Mouse (Mus musculus): ENCODE results near the gene Samm50. TPM values are rescaled to one million over a fixed set of nuclear protein-coding genes. Genes with fewer than 3 reads are reported as not detected.

The Samm50 gene
- polyA plus RNA-seq, 1 experiment from 2014 or later: 112 TPM

GRCm38 (mm10) chr15:84247309-84247708 lies 55.3 kb downstream of the Samm50 start:
- Histone ChIP-seq H3K9ac (no peak overlapping the region), H3K9me3 (replicated peaks) (peaks cover 7% of the 10 kb centered on the region), H3K36me3 (peaks cover 6% of the 10 kb centered on the region; the same call in 1 of the 2 replicates), H3K4me1 (no peaks in the 10 kb centered on the region; the same call in 1 of the 2 replicates), H3K27ac (no peak overlapping the region), H3K4me3 (no peak overlapping the region), H3K27me3 (replicated peaks) (no peaks in the 10 kb centered on the region), H3K4me2 (no peak overlapping the region)
- WGBS (ENCODE audit: insufficient replicate concordance): 89% methylated on average over 3 of the region's 3 CpGs
- no peak for ATAC-seq

DNA sequence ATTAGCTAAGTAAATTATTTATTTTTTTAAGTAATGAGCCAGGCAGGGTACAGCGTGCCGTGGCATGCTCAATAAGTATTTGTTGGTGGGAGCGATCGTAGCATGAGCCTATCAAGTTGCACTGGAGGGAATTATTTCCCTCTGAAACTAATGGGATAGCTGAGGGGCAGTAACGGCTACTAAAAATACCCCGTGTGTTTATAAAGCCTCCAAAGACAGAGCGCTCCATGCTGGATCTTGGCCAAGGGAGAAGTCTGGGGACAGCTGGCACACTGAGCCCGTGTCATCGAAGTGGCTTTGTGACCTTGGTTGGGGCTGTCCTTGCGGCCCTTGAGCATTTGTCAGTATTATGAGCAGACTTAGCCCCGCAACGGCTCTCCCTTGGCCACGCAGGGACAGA lies 59.2 kb downstream of the Samm50 start:
- Histone ChIP-seq H3K4me3 (no peak overlapping the region), H3K36me3 (peaks cover 6% of the 10 kb centered on the region; the same call in 1 of the 2 replicates), H3K27me3 (replicated peaks) (no peaks in the 10 kb centered on the region), H3K9me3 (replicated peaks) (peaks cover 7% of the 10 kb centered on the region), H3K27ac (no peak overlapping the region), H3K4me1 (peaks cover 18% of the 10 kb centered on the region), H3K4me2 (no peak overlapping the region), H3K9ac (no peak overlapping the region)
- WGBS (ENCODE audit: insufficient replicate concordance): 79% methylated on average over 13 of the region's 13 CpGs
- ATAC-seq: no peak

GRCm38 (mm10) chr15:84252645-84253044 lies 60.6 kb downstream of the Samm50 start:
- Histone ChIP-seq H3K9me3 (replicated peaks) (no peaks in the 10 kb centered on the region), H3K27me3 (replicated peaks) (no peaks in the 10 kb centered on the region), H3K4me2 (no peak overlapping the region), H3K4me1 (peaks cover 32% of the 10 kb centered on the region), H3K4me3 (no peak overlapping the region), H3K36me3 (no peaks in the 10 kb centered on the region), H3K9ac (no peak overlapping the region), H3K27ac (no peak overlapping the region)
- 77% methylated on average over 7 of the region's 7 CpGs for WGBS (ENCODE audit: insufficient replicate concordance)
- no peak for ATAC-seq

DNA sequence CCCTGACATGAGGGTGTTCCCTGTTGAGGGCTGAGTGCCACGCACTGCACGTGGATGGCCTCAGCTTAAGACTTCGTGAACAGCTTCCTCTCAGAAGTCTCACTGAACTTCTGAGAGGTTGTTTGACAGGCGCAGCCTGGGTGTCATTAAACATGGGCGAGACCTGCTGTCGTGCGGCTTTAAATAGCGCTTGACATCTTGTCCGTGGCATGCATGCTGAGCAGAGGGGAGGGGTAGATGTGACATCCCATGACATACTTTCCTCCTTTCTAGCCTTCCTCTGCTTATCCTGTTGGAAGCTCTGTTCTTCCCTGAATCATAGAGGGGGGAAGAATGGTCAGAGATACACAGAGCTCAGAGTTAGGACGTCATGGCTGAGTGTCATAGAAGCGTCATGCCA lies 61.7 kb downstream of the Samm50 start:
- Histone ChIP-seq H3K4me1 (peaks cover 32% of the 10 kb centered on the region), H3K9ac (no peak overlapping the region), H3K9me3 (replicated peaks) (no peaks in the 10 kb centered on the region), H3K4me2 (no peak overlapping the region), H3K27me3 (replicated peaks) (no peaks in the 10 kb centered on the region), H3K36me3 (no peaks in the 10 kb centered on the region), H3K27ac (no peak overlapping the region), H3K4me3 (no peak overlapping the region)
- 66% methylated on average over 11 of the region's 11 CpGs for WGBS (ENCODE audit: insufficient replicate concordance)
- ATAC-seq: no peak

GRCm38 (mm10) chr15:84254387-84254786 lies 62.3 kb downstream of the Samm50 start:
- H3K9me3 ChIP-seq (replicated peaks): no peaks in the 10 kb centered on the region
- peaks cover 1% of the 10 kb centered on the region; the same call in 1 of the 2 replicates for H3K27me3 ChIP-seq (replicated peaks)
- no peaks in the 10 kb centered on the region for H3K36me3 ChIP-seq
- peaks cover 37% of the 10 kb centered on the region for H3K4me1 ChIP-seq
- no peak overlapping the region for H3K9ac ChIP-seq
- no peak overlapping the region for H3K27ac ChIP-seq
- no peak for ATAC-seq
- no peak overlapping the region for H3K4me2 ChIP-seq
- 67% methylated on average over 8 of the region's 8 CpGs for whole genome bisulfite sequencing (ENCODE audit: insufficient replicate concordance)
- H3K4me3 ChIP-seq: no peak overlapping the region

DNA sequence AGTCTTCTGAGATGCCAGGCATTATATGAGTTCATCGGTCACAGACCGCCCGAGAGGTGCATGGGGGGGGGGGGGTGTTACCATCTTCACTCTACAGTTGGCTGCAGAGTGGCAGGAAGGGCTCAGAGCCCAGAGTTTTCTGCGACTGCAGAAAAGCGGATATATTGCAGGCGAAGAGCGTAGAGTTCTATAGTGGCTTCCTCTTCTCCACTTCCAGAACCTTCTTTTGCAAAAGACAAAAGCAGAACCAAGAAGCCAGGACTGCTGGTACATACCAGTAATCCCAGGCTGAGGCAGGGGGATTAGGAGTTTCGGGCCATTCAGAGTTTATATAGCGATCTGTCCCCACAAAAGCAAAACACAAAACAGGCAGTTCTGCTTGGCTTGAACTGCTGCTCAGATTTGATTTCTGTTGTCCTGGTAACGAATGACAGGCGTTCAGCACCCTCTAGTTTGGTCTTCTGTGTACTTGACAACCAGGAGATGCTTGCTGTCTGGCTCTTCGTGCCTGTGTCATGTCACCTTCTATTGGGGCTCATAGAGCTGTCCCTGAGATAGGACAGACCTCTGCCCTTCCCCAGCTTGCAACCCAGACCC lies 64.3 kb downstream of the Samm50 start:
- 63% methylated on average over 12 of the region's 12 CpGs for WGBS (ENCODE audit: insufficient replicate concordance)
- H3K27me3 ChIP-seq (replicated peaks): peaks cover 4% of the 10 kb centered on the region; the same call in 1 of the 2 replicates
- peaks cover 44% of the 10 kb centered on the region for H3K4me1 ChIP-seq
- H3K4me2 ChIP-seq: peak overlapping the region; percentile 8
- no peak overlapping the region for H3K9ac ChIP-seq
- no peaks in the 10 kb centered on the region for H3K36me3 ChIP-seq
- ATAC-seq: peak; percentile 21; the same call in 1 of the 2 replicates
- peak overlapping the region; percentile 15; the same call in 1 of the 2 replicates for H3K27ac ChIP-seq
- H3K4me3 ChIP-seq: no peak overlapping the region
- no peaks in the 10 kb centered on the region for H3K9me3 ChIP-seq (replicated peaks)

GRCm38 (mm10) chr15:84256864-84257263 lies 64.8 kb downstream of the Samm50 start:
- no peaks in the 10 kb centered on the region for H3K36me3 ChIP-seq
- H3K4me1 ChIP-seq: peaks cover 44% of the 10 kb centered on the region
- peak; percentile 62 for ATAC-seq
- peak overlapping the region; percentile 15; the same call in 1 of the 2 replicates for H3K27ac ChIP-seq
- H3K9ac ChIP-seq: no peak overlapping the region
- H3K4me2 ChIP-seq: peak overlapping the region; percentile 8
- no peaks in the 10 kb centered on the region for H3K9me3 ChIP-seq (replicated peaks)
- peaks cover 4% of the 10 kb centered on the region; the same call in 1 of the 2 replicates for H3K27me3 ChIP-seq (replicated peaks)
- 31% methylated on average over 5 of the region's 5 CpGs for WGBS (ENCODE audit: insufficient replicate concordance)
- no peak overlapping the region for H3K4me3 ChIP-seq

DNA sequence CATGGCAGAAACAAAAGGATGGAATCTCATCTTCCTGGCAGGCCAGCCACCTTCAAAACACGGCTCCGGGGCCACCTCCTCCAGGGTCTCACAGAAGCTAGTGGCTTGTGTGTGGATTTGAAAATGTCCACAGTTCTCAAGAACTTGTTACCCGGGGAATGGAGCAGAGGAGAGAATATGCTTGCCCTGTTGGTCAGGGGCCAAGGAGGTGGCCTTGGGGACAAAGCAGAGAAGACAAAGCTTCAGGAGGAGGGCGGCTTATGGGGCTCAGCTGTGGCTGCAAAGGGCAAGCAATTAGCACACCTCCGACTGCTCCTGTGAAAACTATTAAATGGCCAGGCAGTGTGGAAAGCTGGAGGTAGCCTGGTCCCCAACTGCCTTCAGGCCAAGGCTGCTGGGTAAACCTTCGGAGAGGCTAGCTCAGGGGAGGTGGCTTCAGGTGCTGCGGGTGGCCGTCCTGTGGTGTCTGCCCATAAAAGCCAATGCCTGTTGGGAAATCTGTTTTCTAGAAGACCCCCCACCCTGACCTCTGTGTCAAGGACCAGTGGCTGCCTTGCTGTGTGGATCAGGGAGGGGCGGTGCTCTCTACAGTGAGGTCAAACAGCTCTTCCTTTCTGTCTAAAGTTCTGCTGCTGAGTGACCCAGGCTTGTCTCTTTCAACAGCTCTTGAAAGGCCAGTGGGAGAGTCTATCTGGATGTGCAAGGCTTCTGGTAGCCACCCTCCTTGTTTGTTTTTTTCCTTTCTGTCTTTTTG lies 66.7 kb downstream of the Samm50 start:
- 76% methylated on average over 9 of the region's 9 CpGs for WGBS (ENCODE audit: insufficient replicate concordance)
- no peak overlapping the region for H3K4me2 ChIP-seq
- H3K27ac ChIP-seq: no peak overlapping the region
- ATAC-seq: no peak
- no peak overlapping the region for H3K9ac ChIP-seq
- no peaks in the 10 kb centered on the region for H3K36me3 ChIP-seq
- no peak overlapping the region for H3K4me3 ChIP-seq
- H3K9me3 ChIP-seq (replicated peaks): no peaks in the 10 kb centered on the region
- H3K4me1 ChIP-seq: peaks cover 48% of the 10 kb centered on the region
- H3K27me3 ChIP-seq (replicated peaks): peaks cover 4% of the 10 kb centered on the region; the same call in 1 of the 2 replicates

- H3K27me3 ChIP-seq (replicated peaks): peaks cover 4% of the 10 kb centered on the region; the same call in 1 of the 2 replicates
- 34% methylated on average over 22 of the region's 22 CpGs for WGBS (ENCODE audit: insufficient replicate concordance)
- H3K9me3 ChIP-seq (replicated peaks): no peaks in the 10 kb centered on the region
- H3K9ac ChIP-seq: no peak overlapping the region
- H3K4me1 ChIP-seq: peaks cover 50% of the 10 kb centered on the region
- H3K36me3 ChIP-seq: no peaks in the 10 kb centered on the region
- no peak for ATAC-seq
- H3K4me2 ChIP-seq: 0 out of 2 replicates have a peak overlapping the region, but pooled peaks have one; percentile 19
- no peak overlapping the region for H3K4me3 ChIP-seq
- no peak overlapping the region for H3K27ac ChIP-seq
These were observed 68.2 kb downstream of the Samm50 start for GRCm38 (mm10) chr15:84260123-84260822.

DNA sequence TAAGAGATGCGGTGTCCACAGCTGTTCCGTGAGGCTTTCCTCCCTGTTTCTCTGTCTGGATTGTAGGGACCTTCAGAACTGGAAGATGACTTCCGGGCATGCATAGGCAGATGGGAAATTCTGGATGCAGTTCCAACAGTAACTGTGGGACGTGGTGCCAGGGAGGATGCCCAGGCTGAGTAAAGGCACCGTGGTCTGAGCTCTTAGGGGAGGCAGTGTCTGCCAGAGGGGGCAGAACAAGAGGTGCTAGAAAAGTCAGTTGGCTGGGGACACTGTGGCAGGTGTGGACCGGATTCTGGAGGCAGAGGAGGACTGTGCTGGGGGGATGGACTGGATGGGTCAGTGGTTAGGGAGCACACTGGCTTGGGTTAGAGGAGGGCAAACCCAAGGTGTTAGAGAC lies 70.6 kb downstream of the Samm50 start:
- peaks cover 30% of the 10 kb centered on the region for H3K4me1 ChIP-seq
- H3K9ac ChIP-seq: no peak overlapping the region
- 84% methylated on average over 6 of the region's 6 CpGs for WGBS (ENCODE audit: insufficient replicate concordance)
- no peak overlapping the region for H3K4me3 ChIP-seq
- H3K27ac ChIP-seq: no peak overlapping the region
- H3K4me2 ChIP-seq: no peak overlapping the region
- no peak for ATAC-seq
- H3K27me3 ChIP-seq (replicated peaks): peaks cover 4% of the 10 kb centered on the region; the same call in 1 of the 2 replicates
- H3K36me3 ChIP-seq: no peaks in the 10 kb centered on the region
- H3K9me3 ChIP-seq (replicated peaks): no peaks in the 10 kb centered on the region

DNA sequence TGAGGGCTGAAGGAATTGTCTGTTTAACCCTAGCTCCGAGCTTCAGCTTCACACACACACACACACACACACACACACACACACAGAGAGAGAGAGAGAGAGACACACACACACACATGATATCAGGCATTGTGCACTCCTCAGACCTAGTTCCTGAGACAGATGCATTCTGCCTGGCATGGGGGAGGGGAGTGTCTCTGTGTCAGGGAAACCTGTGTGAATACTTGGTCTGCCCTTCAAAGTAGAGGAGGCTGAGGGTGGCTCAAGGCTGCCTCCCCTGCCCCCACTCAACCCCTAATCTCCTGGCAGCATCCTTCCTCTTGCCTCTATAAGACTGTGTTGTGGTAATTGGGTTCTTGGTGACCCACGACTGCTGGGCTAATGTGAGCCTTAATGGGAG lies 71.5 kb downstream of the Samm50 start:
- Histone ChIP-seq H3K4me1 (peaks cover 30% of the 10 kb centered on the region), H3K4me2 (no peak overlapping the region), H3K27me3 (replicated peaks) (peaks cover 4% of the 10 kb centered on the region; the same call in 1 of the 2 replicates), H3K36me3 (no peaks in the 10 kb centered on the region), H3K9me3 (replicated peaks) (no peaks in the 10 kb centered on the region), H3K27ac (no peak overlapping the region), H3K9ac (no peak overlapping the region), H3K4me3 (no peak overlapping the region)
- ATAC-seq: peak; percentile 48
- WGBS (ENCODE audit: insufficient replicate concordance): 14% methylated on average over 2 of the region's 2 CpGs

DNA sequence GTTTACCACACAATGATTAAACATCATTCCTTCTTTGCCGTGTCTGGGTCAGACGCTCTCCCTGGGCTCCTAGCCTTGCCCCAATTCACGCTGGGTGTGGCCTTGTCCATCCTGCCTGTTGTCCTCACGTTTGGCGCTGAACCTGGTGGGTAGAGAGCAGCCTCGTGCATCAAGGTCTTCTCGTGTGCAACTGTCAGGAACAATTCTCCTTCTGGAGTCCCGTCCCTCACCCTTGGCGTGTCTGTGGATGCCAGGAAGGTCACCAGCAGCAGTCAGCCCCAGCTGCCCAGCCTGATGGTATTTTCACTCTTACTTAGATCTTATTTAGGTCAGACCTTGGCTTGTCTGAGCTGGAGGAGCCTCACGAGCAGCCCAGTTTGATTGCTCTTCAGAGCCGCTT lies 73.1 kb downstream of the Samm50 start:
- no peaks in the 10 kb centered on the region for H3K27me3 ChIP-seq (replicated peaks)

More for the DNA sequence above, 73.1 kb downstream of the Samm50 start:
- Histone ChIP-seq H3K9me3 (replicated peaks) (no peaks in the 10 kb centered on the region), H3K4me3 (no peak overlapping the region), H3K36me3 (no peaks in the 10 kb centered on the region), H3K4me1 (peaks cover 22% of the 10 kb centered on the region), H3K27ac (no peak overlapping the region), H3K4me2 (no peak overlapping the region), H3K9ac (no peak overlapping the region)
- WGBS (ENCODE audit: insufficient replicate concordance): 75% methylated on average over 11 of the region's 11 CpGs
- ATAC-seq: no peak

All from liver, embryonic 12.5 days (tissue).